Mouse (Mus musculus) layer of hippocampus, postnatal 36 days (tissue): ENCODE data around the gene Klhl22. TPM values are rescaled to one million over a fixed set of nuclear protein-coding genes. Genes with fewer than 3 reads are reported as not detected.
A peak's percentile ranks its signal among the peaks of the same experiment; 100 is the strongest.

Source experiments
- DNase-seq, 2 experiments: peaks; one replicate each; pipeline ENCODE4 v3.0.0; 2022
- total RNA-seq, 2 experiments: library from RNA; stranded (reverse); gene quantifications; 2 replicates each; pipeline ENCODE4 v1.2.3; 2021

Gene Klhl22
- total RNA-seq, 2 experiments from 2014 or later, result 86.2 to 109 TPM

DNA sequence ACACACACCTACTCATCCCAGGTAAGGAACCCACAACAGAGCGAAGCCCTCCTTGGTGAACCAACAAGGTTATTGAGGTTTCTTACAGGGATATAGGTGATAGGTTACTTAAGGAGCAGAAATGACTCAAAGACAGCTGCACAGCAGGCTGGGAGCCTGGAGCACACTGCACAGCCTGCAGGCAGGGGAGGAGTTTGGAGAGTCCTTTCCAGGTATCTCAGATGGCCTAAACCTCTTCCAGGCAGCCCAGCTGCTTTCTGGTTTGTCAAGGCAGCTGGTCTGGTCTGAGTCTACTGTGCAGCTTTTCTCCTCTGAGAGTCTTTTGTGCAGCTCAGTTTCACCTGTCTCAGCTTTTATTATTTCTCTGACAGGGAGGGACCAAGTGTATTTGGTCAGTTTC lies 1.7 kb upstream of the Klhl22 start:
- no peak for DNase-seq

DNA sequence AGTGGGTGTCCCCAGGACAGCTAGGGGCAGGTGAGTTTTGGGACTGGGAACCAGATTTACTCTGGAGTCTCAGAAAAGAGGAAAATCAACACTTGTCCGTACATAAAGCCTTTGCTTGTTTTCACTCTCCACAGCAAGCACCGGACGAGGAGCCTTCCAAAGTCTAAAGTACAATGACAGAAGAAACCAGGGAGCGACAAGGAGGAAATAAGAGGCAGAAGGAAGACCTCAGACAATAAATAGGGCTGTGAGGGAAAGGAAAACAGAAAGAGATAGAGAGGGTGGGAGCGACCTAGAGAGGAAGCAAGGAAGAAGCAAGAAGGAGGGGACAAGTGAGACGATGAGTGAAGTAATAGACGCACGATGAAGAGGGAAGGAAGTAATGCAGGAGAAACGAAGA lies 516 bp upstream of the Klhl22 start:
- no peak for DNase-seq

DNA sequence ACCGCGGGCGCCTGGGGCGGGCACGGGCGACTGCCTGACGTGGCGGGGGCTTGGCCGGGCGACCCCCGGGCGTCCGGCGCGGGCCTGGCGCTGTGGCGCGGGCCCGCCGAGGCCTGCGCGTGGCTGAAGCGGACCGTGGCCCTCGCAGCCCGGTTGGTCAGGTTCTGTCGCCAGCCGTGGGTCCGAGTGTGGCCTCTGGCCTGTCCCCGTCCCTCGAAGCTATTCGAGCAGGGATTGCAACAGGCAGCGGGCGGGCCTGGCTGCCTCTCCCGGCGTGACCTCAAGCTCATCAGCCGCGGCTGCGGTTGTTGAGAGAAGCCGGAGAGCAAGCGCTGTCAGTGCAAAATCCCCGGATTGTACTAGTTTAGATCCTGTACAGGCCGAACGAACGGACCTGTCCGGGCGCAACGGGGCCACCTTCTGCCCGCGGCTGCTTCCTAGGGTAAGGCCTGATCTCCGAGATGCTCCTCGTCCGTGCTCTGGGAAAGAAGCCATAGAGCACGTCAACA lies 449 bp downstream of the Klhl22 start:
- peak in 1 of 2 experiments; percentile 36 for DNase-seq

DNA sequence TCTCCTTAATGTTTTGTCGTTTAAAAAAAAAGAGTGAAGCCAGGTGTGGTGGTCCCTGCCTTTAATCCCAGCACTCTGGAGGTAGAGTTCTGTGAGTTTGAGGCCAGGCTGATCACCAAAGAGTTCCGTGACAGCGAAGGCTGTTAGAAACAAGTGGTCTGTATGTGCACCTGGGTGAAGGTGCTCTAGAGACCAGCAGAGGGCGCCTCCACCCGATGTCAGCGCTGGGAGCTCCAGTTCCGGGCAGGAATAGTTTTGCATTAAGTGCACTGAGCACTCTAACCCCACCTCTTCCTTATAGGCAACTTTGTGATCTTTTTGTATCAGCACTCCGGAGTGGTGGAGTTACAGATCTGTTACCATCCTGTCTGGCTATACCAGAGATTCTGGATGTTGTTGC lies 1.2 kb downstream of the Klhl22 start:
- peak in 1 of 2 experiments; percentile 23 for DNase-seq

DNA sequence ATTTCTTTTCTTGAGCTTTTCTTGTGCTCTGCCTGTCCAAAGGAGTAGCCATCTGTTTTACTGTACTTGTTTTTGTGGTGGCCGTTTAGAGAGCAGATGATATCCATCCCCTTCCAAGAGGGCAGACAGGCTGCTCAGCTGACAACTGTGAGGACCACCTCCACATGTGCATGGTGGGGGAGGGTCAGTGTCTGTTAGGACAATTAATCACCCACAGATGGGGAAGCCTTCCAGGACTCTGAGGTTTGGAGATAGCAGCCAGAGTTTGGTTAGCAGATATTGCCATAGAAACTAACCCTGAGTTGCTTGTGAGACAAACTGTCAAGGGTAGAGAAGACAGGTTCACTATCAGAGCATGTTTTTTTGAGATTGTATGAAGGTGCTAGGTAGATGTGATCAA lies 1.7 kb downstream of the Klhl22 start:
- DNase-seq, result no peak

DNA sequence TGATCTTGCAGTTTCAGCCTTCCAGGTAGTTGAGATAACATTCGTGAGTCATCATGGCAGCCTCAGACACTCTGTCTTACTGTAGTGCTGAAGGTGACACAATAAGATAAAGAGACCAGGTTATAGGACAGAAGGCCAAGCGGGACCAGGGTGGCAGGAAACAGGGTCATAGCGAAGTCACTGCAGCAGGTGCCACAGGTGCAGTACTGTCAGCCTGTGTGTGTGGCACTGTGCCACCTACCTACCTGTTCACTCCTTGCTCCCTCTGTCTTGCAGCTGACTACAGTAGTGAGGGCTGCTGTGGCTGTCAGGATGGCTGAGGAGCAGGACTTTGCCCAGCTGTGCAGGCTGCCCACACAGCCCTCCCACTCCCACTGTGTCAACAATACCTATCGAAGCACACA lies 4.7 kb downstream of the Klhl22 start:
- no peak for DNase-seq

DNA sequence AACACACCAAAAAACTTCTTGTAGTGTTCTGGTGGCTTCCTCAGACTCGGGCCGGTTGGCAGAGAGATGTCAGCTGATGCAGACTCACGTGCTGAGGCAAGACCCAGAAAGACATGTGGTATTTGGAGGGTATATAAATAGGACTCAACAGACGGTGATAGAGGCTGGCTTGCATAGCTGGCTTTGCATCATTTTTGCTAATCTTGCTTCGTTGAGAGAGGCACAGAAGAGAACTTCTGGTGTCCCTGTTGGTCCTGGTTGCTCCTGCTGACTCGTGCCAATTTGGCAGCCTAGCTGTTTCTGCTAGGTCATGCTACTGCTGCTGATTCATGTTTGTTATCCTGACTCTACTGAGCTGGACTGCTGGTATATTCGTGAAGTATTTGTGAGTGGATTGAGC lies 9.4 kb downstream of the Klhl22 start:
- peak; percentile 14 to 24 for DNase-seq

DNA sequence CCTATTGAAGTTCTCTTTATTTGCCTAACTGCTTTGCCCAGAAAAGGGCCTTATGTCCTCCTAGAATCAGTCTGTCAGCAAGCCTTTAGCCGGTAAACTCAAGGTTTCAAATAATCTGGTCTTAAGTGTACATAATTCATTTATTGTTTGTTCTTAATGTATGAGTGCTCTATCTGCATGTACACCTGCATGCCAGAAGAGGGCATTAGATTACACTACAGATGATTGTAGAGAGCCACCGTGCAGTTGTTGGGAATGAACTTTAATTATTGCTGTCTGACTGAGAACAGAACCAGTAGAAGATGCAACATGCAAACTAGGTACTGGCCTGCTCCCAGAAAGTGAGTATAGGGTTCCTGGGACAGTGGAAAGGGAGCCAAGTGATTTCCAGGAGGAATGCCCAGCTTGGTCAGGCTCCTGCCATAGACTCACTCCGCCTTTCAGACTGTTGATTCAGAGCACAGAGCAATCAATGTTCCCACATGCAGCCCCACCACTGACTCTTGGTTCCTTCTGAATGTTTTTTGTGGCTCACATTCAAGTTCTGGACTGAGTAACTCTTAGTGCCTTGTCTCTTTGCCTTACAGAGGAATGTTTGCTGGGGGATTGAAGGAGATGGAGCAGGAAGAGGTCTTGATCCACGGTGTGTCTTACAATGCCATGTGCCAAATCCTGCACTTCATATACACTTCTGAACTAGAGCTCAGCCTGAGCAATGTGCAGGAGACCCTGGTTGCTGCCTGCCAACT lies 11.9 kb downstream of the Klhl22 start:
- DNase-seq, result no peak

DNA sequence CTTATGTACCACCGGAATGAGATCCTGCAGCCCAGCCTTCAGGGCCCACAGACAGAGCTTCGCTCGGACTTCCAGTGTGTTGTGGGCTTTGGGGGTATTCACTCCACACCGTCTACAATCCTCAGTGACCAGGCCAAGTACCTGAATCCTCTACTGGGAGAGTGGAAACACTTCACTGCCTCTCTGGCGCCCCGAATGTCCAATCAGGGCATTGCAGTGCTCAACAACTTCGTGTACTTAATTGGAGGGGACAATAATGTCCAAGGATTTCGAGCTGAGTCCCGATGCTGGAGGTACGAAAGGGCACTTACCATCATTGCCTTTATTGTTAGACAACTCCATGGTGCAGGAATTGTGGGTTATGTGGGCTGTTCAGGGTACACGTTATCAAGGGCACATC lies 17.4 kb downstream of the Klhl22 start:
- no peak for DNase-seq

DNA sequence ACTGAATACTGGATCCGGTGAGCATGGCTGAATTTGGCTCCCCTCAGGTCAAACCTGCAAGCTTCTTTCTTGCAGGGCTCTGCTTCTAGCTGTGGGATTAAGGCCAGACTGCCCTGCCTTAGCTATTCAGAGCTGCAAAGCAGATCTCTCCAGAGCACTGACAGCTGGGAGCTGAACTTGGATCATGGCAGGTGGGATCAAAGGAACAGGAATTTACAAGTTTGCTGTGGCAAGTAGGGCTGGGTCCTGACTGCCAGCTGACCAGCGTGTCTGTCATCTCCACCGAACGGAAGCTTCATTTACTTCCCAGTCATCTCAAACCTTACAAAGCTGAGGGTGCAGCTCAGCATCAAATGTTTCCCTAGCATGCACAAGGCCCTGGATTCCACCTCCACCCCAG lies 18.8 kb downstream of the Klhl22 start:
- no peak for DNase-seq

DNA sequence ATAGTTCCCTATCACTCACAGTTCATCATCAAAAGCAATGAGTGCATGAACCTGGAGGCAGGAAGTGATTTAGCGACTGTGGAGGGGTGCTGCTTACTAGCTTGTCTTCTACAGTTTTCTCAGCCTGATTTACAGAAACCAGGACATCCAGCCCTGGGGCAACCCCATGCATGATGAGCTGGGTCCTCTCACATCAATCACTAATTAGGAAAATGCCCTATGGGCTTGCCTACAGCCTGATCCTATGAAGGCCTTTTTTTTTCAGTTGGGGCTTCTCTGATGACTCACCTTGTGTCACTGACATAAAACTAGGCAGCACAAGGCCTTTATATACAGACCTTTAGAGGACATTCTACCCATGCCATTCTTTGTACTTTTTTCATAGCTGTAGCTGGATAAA lies 20.3 kb downstream of the Klhl22 start:
- DNase-seq, result no peak

DNA sequence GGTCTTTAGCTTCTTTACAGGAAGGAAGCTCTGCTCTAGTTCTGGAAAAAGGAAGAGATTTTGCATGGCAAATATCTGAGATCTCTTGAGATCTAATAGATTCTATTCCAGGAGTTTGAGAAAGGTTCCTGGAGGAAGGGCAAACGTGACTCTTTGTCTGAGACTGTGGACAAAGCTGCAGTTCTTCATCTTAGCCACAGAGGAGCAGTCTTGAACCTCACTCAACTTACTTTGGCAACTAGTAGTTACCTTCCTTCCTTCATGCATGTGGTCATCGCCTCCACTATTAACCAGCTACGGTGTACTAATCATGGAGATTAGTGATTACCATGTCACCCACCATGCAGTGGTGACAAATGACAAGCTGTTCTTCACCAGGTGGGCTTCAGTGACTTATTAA lies 25.9 kb downstream of the Klhl22 start:
- no peak for DNase-seq

DNA sequence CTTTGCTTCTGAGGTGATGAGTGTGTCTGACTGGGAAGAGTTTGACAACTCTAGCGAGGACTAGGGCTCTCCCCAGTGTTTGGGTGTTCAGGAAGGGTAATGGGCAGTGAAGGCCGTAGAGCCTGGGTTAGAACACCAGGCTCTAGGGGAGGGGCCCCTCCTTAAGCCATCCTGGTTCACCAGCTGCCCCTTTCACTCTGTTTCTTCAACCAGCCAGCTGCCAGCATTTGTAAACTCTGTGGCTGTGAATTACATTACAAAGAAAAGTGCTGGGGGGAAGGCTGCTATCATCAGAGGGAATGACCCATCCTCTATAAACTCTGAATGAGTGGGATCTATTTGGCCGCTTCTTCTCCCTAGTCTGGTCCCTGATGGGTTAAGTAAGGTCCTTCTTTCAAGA lies 33.3 kb downstream of the Klhl22 start:
- DNase-seq, result no peak

DNA sequence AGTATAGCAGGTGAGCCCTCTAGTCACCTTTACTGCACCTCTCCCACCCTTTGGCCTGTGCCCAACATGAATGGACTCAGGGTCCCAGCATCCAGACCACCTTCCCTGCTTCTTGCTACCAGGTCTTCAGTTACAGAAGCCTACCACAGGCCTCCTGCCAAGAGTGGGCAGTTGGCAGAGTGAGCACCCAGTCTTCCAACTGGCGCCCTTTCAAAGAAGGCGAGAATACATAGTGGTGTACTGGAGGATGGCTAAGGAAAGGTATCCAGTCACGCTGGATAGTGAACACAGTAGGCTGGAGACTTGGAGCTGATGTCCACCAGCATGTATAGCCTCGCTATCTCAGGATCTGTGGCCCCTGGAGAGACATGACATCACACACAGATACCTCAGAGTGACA lies 34.6 kb downstream of the Klhl22 start:
- no peak for DNase-seq

DNA sequence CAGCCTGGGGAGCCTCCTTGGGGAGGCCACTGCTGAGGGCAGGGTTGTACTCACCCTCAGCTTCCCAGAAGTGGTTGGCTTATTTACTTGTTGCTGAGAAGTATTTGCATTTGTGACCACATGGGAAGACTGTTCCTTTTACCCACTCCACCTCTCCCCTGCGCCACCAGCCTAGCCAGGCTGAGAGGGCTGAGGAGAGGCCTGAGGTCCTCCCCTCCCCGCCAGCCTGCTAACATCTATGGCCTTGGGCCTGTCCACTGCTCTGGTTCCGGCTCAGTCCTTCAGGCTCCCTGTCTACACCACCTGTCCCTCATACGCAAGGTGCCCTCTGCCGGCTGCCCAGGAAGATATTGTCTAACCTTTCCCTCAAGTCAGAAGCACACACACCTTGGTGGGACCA lies 36.2 kb downstream of the Klhl22 start:
- no peak for DNase-seq

DNA sequence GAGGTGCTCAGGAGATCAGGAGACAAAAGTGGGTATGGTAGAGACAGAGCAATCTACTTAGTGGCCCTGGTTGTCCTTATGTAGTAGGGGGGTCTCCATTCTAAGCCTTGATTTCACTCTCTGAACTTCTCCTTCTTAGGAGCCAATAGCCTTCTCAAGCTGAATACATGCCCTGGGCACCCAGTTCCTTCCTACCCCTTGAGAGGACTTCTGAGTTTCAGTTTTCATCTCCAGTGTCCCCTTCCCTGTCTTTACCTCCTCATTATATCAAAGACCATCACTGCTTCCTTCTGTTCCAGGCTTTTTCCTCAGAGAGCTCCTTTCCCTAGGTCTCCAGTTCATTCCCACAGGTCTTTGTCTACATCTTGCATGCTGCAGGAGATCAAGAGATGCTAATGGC lies 37.1 kb downstream of the Klhl22 start:
- DNase-seq, result no peak

DNA sequence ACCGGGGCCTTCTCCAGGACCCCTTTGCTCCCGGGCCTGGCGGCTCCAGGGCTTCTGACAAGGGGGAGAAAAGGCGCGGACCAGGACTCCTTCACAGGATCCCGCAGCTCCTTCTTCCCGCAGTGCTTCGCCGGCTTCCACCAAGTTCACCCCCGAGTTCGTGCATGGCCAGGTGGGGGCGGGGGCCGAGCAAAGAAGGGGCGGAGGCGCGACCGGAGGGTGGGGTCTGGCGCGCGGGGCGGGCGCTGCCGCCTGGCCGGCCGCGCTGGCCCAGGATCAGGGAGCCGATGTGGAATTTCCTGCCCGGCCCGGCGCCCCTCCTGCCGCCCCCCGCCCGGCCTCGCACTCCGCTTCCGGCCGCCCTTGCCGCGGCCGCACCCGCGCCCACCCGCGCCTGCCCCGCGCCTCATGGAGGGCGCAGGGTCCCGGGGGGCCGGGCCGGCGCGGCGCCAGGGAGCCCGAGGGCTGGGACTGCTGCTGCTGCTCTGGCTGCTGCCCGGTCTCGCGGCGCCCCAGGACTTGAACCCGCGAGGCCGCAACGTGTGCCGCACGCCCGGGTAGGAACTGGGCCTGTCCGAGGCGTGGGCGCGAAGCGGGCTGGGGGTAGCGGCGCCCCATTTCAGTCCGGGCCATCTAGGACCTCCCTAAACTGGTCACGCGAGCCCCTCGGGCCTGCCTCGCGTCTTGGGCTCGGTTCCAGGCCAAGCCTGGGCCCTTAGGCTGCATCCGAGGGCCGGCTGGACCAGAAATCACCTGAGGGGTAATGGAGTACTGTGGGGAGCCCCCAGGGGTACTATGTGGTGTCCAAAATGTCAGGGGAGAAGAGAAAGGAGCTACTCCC lies 37.8 kb downstream of the Klhl22 start, which contains the start of gene Scarf2:
TSS of gene Scarf2 (plus strand) at position 312 of the 841 bp plus-strand sequence.
- DNase-seq, result no peak

DNA sequence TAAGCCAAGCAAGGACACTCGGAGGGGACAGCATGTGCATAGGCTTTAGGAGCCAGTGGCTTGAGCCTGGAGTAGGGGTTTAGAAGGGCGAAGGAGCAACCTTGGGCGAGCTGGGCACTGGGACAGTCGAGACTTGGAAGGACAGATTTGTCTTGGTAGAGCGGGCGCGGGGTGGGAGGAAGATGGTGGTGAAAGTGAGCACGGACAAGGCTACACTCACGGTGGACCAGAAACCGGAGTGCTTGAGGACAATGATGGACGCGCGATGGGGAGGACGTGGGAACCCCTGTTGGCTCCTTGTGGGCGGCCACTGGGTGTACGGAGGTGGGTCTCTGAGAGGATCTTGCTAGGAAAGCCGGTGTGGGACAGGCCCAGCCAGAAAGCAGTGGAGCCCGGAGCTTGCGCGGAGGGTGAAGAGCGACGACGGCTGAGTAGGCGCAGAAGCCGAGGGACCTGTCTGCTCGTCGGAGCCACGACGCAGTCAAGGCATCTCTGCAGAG lies 38.4 kb downstream of the Klhl22 start:
- DNase-seq, result no peak

DNA sequence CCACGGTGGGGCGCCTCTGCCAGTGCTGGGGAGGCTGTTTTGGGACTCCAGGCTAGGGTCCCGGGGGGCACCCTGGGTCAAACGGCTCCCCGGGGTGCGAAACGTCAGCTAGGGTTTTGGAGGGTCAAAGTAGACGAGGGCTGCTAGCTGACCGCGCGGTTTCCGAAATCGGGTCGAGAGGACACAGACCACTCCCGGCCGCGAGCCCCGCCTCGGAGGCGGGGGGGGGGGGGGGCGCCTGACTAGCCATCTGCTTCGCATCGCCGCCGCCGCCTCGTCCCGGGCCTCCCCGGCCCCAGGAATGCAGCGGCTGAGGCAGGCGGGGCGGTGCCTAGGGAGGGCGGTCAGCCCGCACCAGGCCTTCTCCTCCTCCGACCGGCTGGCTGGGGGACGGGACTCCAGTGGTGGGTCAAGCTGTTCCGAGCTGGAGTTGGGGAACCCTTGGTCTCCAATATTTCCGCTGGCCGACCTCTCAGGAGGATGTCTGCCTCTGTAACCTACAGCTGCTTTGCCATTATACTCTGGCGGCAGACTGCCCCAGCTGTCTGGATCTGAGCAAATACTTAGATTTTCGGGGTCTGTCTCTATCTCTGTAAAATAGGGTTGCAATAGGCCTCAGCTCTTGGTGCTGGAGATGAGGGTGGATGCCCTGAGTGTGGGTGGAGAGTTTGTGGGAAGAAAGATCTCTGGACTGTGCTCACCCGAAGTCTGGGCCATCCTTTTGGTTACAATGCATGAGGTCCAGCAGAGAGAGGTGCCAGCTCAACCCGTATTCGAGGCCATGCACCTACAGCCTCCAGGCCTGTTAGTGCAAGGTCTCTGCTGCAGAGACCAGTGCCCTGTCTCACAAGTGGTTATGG lies 39.1 kb downstream of the Klhl22 start:
- no peak for DNase-seq

DNA sequence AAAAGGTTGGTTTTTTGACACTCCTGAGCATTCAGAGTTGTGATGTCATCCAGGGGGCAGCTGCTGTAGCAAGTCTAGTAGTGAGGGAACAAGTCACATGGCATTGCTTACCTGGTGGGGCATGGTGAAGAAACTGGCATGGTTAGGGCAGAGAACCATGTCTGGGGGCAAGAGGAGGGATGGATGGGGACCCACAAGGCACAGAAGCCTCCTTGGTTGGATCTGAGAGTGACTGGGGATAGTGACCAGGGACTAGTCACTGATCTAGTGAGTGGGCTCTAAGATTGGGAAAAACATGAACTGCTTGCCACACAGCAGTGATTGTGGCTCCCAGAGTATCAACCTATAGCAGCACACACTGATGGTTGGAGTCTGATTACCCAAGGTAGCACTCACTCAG lies 40.2 kb downstream of the Klhl22 start:
- no peak for DNase-seq

DNA sequence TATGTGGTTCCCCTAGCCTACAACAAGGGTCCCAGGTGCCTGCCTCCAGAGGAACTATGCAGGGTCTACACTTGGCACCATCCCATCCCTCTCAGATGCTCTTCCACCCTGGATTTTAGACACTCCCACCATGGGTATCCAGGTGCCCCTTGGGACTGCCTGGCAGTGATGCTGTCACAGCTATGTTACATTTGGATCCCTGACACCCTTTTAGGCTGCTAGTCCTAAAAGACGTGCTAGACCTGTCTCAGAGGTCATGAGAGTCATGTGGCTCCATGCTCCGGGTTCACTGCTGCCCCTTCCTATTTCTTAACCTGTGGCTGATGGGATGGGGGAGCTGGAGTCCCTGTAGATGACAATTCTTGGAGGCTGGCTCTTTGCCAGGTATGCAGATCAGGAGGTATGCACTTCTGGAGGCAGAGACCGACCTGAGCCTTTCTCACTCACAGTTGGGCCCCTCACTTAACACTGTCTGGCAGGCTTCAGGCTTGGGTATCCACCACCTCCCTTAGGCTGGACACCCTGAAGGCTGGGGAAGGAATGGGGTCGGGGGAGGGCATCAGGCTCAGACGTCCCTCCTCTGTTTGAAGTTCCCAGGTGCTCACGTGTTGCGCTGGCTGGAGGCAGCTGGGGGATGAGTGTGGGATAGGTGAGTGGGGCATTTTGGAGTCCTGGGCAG lies 42.5 kb downstream of the Klhl22 start:
- no peak for DNase-seq

DNA sequence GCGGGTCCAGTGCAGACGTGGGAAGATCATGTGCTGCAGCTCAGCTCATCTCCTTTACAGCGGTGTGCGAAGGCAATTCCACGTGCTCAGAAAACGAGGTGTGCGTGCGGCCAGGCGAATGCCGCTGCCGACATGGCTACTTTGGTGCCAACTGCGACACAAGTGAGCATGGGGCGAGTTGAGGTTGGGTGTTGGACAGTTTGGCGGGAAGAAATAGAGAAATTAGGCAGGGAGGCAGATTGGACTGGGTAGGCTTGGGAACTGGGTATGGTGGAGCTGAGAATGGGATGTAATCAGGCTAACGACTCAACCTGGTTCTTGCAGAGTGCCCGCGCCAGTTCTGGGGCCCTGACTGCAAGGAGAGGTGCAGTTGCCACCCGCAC lies 43.0 kb downstream of the Klhl22 start:
- DNase-seq, result no peak
